Mouse (Mus musculus) liver, embryonic 12.5 days (tissue): ENCODE results near the gene Mettl16. TPM values are rescaled to one million over a fixed set of nuclear protein-coding genes. Genes with fewer than 3 reads are reported as not detected.

ENCODE experiments used
- ATAC-seq: fragments of 200-750 bp; cut with Nextera tagmentation; 2 replicates; pipeline ENCODE4 v1.8.0; 2017; ENCODE audit warnings: moderate number of reproducible peaks, mild to moderate bottlenecking, moderate library complexity
- H3K27ac ChIP-seq: fragments of 300-500 bp; sonication (generic); 2 replicates; pipeline ENCODE4 v1.5.1; 2016; ENCODE audit warnings: mild to moderate bottlenecking
- H3K27me3 ChIP-seq: fragments of 300-500 bp; sonication (generic); replicated peaks from 2 replicates; pipeline ENCODE4 v1.6.1; 2016; ENCODE audit warnings: mild to moderate bottlenecking, moderate library complexity
- H3K36me3 ChIP-seq: fragments of 300-500 bp; sonication (generic); 2 replicates; pipeline ENCODE4 v1.6.1; 2016; ENCODE audit warnings: mild to moderate bottlenecking, moderate library complexity
- H3K4me1 ChIP-seq: fragments of 300-500 bp; sonication (generic); 2 replicates; pipeline ENCODE4 v1.6.1; 2016
- H3K4me2 ChIP-seq: fragments of 300-500 bp; sonication (generic); 2 replicates; pipeline ENCODE4 v1.6.1; 2016; ENCODE audit warnings: mild to moderate bottlenecking, moderate library complexity
- H3K4me3 ChIP-seq: fragments of 300-500 bp; sonication (generic); 2 replicates; pipeline ENCODE4 v1.5.1; 2016; ENCODE audit warnings: mild to moderate bottlenecking, moderate library complexity
- H3K9ac ChIP-seq: fragments of 300-500 bp; sonication (generic); 2 replicates; pipeline ENCODE4 v1.6.1; 2016; ENCODE audit warnings: mild to moderate bottlenecking, moderate library complexity
- H3K9me3 ChIP-seq: fragments of 300-500 bp; sonication (generic); replicated peaks from 2 replicates; pipeline ENCODE4 v1.6.1; 2016; ENCODE audit warnings: mild to moderate bottlenecking, moderate library complexity
- WGBS: fragments of 180-500 bp; shearing (Covaris S2); methylation state at CpG from one replicate; pipeline ENCODE4 v1.1.7; 2016; ENCODE audit not compliant: insufficient replicate concordance; 5-methylcytosine and 5-hydroxymethylcytosine counted together
- polyA plus RNA-seq: library from polyadenylated mRNA; unstranded; fragments of >200 nt; fragmentation: Nextera tagmentation; extraction: Ambion mirVana; gene quantifications from 2 replicates; pipeline ENCODE4 v1.2.1, GENCODE M21; 2016

The Mettl16 gene
- polyA plus RNA-seq, 1 experiment from 2014 or later: 46.6 TPM

DNA sequence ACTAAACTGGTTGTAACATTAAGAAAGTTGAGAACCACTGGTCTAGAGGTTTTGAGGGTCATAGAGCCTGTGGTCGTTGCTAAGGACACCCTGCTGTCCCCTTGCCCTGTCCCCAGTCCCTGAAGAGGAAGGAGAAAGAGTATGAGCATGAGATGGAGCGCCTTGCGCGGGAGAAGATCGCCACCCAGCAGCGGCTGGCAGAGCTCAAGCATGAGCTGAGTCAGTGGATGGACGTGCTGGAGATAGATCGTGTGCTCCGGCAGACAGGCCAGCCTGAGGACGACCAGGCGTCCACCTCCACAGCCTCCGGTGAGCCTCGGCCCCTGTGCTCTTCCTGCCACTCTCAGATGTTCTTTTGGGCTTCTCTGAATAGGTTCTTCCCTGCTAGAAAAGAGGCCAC, 71.4 kb downstream of the Mettl16 start:
- H3K9ac ChIP-seq: no peak overlapping the region
- H3K27me3 ChIP-seq: no peaks in the 10 kb centered on the region
- no peak overlapping the region for H3K4me2 ChIP-seq
- 0 out of 2 replicates have a peak overlapping the region, but pooled peaks have one; percentile 37 for H3K27ac ChIP-seq
- H3K4me1 ChIP-seq: peaks cover 34% of the 10 kb centered on the region
- whole genome bisulfite sequencing: 74% methylated on average over 13 of the region's 13 CpGs
- peaks cover 52% of the 10 kb centered on the region for H3K36me3 ChIP-seq
- ATAC-seq: no peak
- H3K9me3 ChIP-seq: peaks cover 5% of the 10 kb centered on the region; the same call in 1 of the 2 replicates
- no peak overlapping the region for H3K4me3 ChIP-seq

DNA sequence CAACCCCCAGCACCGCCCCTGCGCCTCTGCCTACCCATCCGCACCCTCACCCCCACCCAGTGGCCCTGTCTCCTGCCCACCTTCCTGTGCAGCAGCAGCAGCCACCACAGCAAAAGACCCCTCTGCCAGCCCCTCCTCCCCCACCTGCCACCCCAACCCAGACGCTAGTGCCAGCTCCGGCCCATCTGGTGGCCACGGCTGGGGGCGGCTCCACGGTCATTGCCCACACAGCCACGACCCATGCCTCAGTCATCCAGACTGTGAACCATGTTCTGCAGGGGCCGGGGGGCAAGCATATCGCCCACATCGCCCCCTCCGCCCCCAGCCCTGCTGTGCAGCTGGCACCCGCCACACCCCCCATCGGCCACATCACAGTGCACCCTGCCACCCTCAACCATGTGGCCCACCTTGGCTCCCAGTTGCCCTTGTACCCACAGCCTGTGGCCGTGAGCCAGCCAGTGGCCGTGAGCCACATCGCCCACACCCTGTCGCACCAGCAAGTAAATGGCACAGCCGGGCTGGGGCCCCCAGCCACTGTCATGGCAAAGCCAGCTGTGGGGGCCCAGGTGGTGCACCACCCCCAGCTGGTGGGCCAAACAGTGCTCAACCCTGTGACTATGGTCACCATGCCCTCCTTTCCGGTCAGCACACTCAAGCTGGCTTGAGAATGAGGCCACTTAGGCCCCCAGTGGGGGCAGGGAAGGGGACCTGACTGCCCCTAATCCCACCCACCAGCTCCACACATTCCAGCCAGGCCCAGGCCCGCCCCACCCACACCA, 72.2 kb downstream of the Mettl16 start:
- Histone ChIP-seq H3K9me3 (peaks cover 5% of the 10 kb centered on the region; the same call in 1 of the 2 replicates), H3K27me3 (no peaks in the 10 kb centered on the region), H3K4me3 (no peak overlapping the region), H3K27ac (peak overlapping the region; percentile 3; the same call in 1 of the 2 replicates), H3K4me2 (no peak overlapping the region), H3K36me3 (peaks cover 52% of the 10 kb centered on the region), H3K4me1 (peaks cover 29% of the 10 kb centered on the region), H3K9ac (no peak overlapping the region)
- no peak for ATAC-seq
- 88% methylated on average over 22 of the region's 22 CpGs for WGBS

DNA sequence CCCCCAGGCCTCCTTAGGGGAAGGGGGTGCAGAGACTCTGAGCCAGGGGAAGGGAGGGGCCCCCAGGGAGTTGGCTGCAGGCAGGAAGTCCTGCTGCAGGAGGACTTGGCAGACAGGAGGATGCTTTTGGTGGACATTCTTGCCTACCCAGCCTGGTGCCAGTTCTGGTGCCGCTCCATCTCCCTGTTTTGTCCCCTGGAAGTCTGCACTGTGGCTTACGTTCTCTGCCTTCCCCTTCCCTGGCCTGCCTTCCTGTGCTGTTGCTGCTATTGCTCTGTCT, 72.7 kb downstream of the Mettl16 start:
- H3K27me3 ChIP-seq: no peaks in the 10 kb centered on the region

DNA sequence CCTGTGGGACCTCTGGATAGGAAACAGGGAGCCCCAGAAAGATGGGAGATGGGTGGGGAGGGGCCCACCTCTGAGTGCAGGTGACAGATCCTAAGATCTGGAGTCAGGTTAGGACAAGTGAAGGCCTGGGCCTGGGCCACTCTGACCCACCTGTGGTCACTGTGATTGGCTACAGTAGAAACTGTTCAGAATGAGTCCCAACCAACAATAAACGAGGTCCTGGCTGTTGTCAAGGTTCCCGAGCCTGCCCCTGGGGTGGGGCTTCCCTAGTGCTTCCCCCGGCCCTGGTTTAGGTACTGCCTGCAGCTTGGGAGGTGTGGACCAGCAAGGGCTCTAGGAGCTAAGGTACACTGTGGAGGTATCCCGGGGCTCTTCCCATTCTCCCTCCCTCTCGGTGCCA, 73.1 kb downstream of the Mettl16 start:
- no peak overlapping the region for H3K4me2 ChIP-seq
- no peak overlapping the region for H3K27ac ChIP-seq
- no peak for ATAC-seq
- 59% methylated on average over 5 of the region's 5 CpGs for WGBS
- H3K9ac ChIP-seq: no peak overlapping the region
- no peak overlapping the region for H3K4me3 ChIP-seq
- peaks cover 34% of the 10 kb centered on the region for H3K4me1 ChIP-seq
- H3K36me3 ChIP-seq: peaks cover 52% of the 10 kb centered on the region
- H3K27me3 ChIP-seq: no peaks in the 10 kb centered on the region
- H3K9me3 ChIP-seq: peaks cover 5% of the 10 kb centered on the region; the same call in 1 of the 2 replicates

More for the DNA sequence above, 72.7 kb downstream of the Mettl16 start:
- Histone ChIP-seq H3K4me2 (no peak overlapping the region), H3K36me3 (peaks cover 52% of the 10 kb centered on the region), H3K9ac (no peak overlapping the region), H3K4me3 (no peak overlapping the region), H3K4me1 (peaks cover 31% of the 10 kb centered on the region), H3K27ac (no peak overlapping the region; the same call in 1 of the 2 replicates), H3K9me3 (peaks cover 5% of the 10 kb centered on the region; the same call in 1 of the 2 replicates)
- ATAC-seq: no peak
- 87% methylated on average over 2 of the region's 2 CpGs for WGBS

DNA sequence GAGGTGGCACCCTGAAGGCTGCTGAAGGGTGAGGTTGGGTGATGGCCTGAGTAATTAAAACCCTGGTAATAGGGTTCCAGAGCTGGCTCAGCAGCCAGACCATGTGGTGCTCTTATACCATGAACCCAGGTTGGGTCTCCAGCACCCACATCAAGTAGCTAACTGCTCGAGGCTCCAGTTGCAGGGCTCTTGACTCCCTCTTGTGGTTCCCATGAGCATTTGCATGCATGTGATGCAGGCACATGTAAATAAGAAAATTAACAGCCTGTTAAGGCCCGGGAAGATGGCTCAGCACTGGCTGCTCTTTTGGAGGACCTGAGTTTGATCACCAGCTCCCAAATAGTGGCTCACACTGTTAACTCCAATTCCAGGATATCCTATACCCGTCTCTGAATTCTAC, 75.2 kb downstream of the Mettl16 start:
- H3K9me3 ChIP-seq: peaks cover 5% of the 10 kb centered on the region; the same call in 1 of the 2 replicates
- H3K27ac ChIP-seq: no peak overlapping the region
- no peak overlapping the region for H3K4me2 ChIP-seq
- no peak overlapping the region for H3K4me3 ChIP-seq
- WGBS: 62% methylated on average over 3 of the region's 3 CpGs
- ATAC-seq: no peak
- peaks cover 49% of the 10 kb centered on the region for H3K36me3 ChIP-seq
- no peak overlapping the region for H3K9ac ChIP-seq
- H3K27me3 ChIP-seq: no peaks in the 10 kb centered on the region
- peaks cover 28% of the 10 kb centered on the region for H3K4me1 ChIP-seq

DNA sequence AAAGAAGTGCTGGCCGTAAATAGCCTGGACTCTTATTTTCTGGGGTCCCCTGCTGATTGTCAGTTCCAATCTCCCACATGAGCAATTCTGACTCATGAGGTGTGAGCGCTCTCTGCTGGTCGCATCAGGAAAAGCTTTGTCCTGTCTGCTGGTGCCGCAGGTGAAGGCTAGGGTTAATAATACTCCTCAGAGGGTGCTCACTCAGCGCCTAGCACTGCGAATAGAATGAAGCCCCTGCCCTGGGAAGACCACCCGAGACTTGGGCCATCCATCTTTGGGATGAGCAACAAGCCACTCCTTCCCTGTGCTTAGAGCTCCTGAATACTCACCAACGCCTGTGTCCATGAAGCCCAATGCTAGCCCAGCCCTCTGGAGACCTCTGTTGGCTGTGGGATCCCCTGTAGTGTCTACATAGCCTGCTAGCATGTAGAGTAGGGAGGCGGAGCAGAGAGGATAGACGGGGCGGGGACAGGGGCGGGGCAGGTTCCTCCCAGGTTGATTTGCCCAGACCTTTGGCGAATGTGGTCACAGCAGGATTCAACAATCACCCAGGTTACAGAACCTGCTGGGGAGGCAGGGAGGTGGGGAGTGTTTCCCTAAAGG, 77.4 kb downstream of the Mettl16 start:
- peaks cover 5% of the 10 kb centered on the region; the same call in 1 of the 2 replicates for H3K9me3 ChIP-seq
- peak overlapping the region; percentile 24; the same call in 1 of the 2 replicates for H3K4me3 ChIP-seq
- H3K9ac ChIP-seq: peak overlapping the region; percentile 63
- H3K27me3 ChIP-seq: no peaks in the 10 kb centered on the region
- peak; percentile 87 for ATAC-seq
- H3K27ac ChIP-seq: peak overlapping the region; percentile 78
- peaks cover 22% of the 10 kb centered on the region for H3K4me1 ChIP-seq
- peak overlapping the region; percentile 70 for H3K4me2 ChIP-seq
- WGBS: 4% methylated on average over 13 of the region's 13 CpGs
- H3K36me3 ChIP-seq: peaks cover 27% of the 10 kb centered on the region

DNA sequence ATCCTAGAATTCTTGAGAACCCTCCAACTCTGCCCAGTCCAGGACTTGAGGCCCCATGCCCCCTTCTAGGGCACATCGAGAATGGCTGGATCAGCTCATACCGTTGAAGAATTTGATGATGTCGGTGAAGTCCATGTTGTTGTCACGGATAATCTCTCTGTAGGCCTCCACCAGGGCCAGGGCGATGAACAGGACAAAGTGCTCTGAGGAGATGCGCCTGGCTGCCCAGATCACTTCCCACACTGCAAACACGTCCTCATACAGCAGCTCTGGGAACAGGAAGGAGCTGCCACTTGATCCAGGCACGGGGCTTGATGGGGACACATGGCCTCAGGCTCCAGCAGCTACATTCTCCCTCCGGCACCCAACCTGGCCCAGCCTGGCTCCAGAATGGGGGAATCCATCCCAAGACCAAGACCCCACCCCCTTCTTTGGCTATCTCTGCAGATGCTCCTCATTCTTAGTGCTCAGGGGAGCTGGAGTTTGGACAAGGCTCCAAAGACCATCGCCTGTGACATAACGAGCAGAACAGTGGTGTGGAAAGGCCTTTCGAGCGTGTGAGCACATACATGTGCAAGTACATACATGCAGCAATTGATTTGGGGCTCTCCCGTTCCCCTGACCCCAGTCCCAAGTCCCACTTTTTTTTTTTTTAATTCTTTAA, 80.5 kb downstream of the Mettl16 start:
- no peak overlapping the region for H3K27ac ChIP-seq
- no peak overlapping the region for H3K4me3 ChIP-seq
- H3K4me1 ChIP-seq: peaks cover 18% of the 10 kb centered on the region
- H3K9me3 ChIP-seq: no peaks in the 10 kb centered on the region
- no peak overlapping the region for H3K4me2 ChIP-seq
- 78% methylated on average over 14 of the region's 14 CpGs for WGBS
- H3K27me3 ChIP-seq: no peaks in the 10 kb centered on the region
- peaks cover 8% of the 10 kb centered on the region for H3K36me3 ChIP-seq
- no peak for ATAC-seq
- H3K9ac ChIP-seq: no peak overlapping the region

DNA sequence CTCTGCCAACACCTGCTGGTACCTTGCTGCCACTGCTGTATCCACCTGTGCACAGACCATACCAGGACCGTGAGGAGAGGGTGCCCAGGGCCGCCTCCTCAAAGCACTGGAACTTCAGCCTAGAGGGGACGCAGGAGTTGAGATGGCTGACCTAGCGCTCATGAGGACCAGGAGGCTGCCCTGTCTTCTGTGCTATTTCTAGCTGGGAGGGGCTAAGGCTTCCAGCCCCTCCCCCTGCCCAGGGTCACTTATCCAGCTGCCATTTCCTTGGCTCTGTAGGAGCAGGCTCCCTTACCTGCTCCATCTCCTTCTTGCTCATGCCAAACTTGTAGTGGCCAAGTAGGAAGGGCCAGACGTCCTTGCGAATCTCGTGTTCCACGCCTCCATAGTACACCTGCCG, 87.1 kb downstream of the Mettl16 start:
- no peak for ATAC-seq
- Histone ChIP-seq H3K9me3 (no peaks in the 10 kb centered on the region), H3K9ac (no peak overlapping the region), H3K4me3 (no peak overlapping the region), H3K4me1 (no peaks in the 10 kb centered on the region), H3K27ac (no peak overlapping the region), H3K27me3 (no peaks in the 10 kb centered on the region), H3K4me2 (no peak overlapping the region), H3K36me3 (peaks cover 8% of the 10 kb centered on the region)
- 86% methylated on average over 9 of the region's 9 CpGs for WGBS

DNA sequence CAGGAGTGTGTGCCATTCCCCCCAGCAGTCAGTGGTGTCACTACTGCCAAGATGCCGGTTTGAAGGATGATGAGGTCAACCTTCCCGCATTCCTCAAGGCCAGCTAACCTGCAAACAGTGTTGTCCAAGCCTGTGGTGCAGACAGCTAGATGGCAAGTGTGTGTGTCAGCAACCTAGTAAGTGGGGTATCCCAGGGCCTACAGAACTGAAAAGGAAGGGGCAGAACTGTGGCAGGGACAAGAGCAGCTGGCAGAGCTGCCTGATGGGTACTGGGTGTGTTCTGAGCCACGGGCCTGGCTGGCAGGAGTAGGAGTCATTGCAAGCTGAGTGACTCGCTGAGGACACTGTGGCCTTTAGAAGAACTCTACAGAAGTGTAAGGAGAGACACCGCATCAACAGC, 91.5 kb downstream of the Mettl16 start:
- no peak for ATAC-seq

DNA sequence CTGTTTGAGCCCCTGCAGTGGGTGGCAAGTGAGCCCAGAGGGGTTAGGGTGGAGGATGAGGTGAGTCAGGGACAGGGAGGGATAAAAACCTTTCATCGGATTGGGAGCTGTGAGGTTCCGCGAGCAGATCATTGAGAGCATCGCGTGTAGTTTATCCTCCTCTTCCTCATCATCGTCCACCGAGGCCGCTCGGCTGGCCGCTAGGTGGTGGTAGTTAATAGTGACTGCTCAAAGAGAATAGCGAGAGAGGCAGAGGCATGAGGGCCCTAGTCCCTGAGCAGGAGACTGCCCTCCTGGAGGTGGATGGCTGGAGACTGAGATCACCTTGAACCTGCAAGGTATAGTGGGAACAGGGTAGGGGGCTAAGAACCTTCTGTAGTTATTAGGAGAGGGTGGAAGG, 92.8 kb downstream of the Mettl16 start:
- Histone ChIP-seq H3K4me2 (no peak overlapping the region), H3K9me3 (no peaks in the 10 kb centered on the region), H3K9ac (no peak overlapping the region), H3K36me3 (0 out of 2 replicates have a peak, but pooled peaks cover 7% of the 10 kb centered on the region), H3K4me1 (no peaks in the 10 kb centered on the region), H3K27me3 (no peaks in the 10 kb centered on the region), H3K4me3 (no peak overlapping the region), H3K27ac (no peak overlapping the region)
- WGBS: 28% methylated on average over 11 of the region's 11 CpGs
- ATAC-seq: no peak

More for the DNA sequence above, 91.5 kb downstream of the Mettl16 start:
- WGBS: 78% methylated on average over 5 of the region's 5 CpGs
- Histone ChIP-seq H3K27ac (no peak overlapping the region), H3K4me3 (no peak overlapping the region), H3K9me3 (no peaks in the 10 kb centered on the region), H3K9ac (no peak overlapping the region), H3K4me1 (no peaks in the 10 kb centered on the region), H3K4me2 (no peak overlapping the region), H3K27me3 (no peaks in the 10 kb centered on the region), H3K36me3 (0 out of 2 replicates have a peak, but pooled peaks cover 1% of the 10 kb centered on the region)

DNA sequence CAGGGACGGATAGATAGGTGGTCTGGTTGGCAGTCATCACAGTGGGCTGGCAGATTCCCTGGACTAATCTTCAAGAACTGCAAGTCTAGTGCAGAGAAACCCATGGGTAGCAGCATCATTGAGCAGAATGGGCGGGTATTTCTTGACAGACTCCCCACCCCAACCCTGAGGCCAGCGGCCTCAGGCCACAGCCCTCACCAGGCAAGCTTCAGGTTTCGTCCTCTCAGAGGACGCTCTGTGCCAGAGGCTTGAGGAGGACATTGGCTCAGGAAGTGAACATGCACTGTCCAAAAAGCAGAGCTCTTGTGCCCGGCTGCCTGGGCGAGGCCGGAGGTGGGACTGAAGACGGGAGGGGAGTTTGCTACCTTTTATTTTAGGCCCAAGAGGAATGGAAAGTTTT, 93.8 kb downstream of the Mettl16 start:
- H3K4me1 ChIP-seq: no peaks in the 10 kb centered on the region
- no peak overlapping the region for H3K4me3 ChIP-seq
- H3K36me3 ChIP-seq: 0 out of 2 replicates have a peak, but pooled peaks cover 7% of the 10 kb centered on the region
- WGBS: 82% methylated on average over 9 of the region's 9 CpGs
- no peak for ATAC-seq
- H3K9ac ChIP-seq: no peak overlapping the region
- H3K9me3 ChIP-seq: no peaks in the 10 kb centered on the region
- H3K4me2 ChIP-seq: no peak overlapping the region
- no peak overlapping the region for H3K27ac ChIP-seq
- H3K27me3 ChIP-seq: no peaks in the 10 kb centered on the region

DNA sequence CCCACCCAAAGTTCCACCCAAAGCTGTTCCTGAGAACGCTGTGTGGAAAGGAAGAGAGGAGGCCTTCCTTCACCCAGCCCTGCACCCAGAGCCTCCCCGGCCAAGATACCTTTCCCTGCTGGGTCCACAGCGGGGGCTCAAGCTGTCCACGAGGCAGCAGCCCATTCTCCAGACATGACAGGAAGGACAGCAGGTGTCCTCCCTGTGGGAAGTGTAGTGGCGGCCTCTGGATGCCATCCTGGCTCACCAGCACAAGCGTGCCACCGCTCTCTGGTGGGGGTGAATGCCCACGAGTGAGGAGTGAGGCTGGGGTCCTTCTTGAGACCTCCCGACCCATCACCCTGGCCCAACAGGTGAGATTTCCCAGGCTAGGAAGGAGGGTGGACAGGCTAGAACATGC, 94.6 kb downstream of the Mettl16 start:
- no peak overlapping the region for H3K9ac ChIP-seq
- no peak overlapping the region for H3K27ac ChIP-seq
- 0 out of 2 replicates have a peak, but pooled peaks cover 7% of the 10 kb centered on the region for H3K36me3 ChIP-seq
- H3K4me2 ChIP-seq: no peak overlapping the region
- H3K9me3 ChIP-seq: no peaks in the 10 kb centered on the region
- no peaks in the 10 kb centered on the region for H3K27me3 ChIP-seq
- H3K4me3 ChIP-seq: no peak overlapping the region
- no peaks in the 10 kb centered on the region for H3K4me1 ChIP-seq
- 77% methylated on average over 9 of the region's 9 CpGs for WGBS
- ATAC-seq: no peak
